Mouse (Mus musculus): ENCODE data around the gene Itgb3bp.
A peak's percentile ranks its signal among the peaks of the same experiment; 100 is the strongest.

Gene Itgb3bp

GRCm38 (mm10) chr4:99929613-99930517 lies at the start of gene Itgb3bp:
Gene Itgb3bp (minus strand): TSS chr4:99929813.
- peak; percentile 68 to 72 for DNase-seq (ENCODE audit: low spot score in 2 of 2)

- no peak for DNase-seq (ENCODE audit: low spot score in 2 of 2)
Observed at GRCm38 (mm10) chr4:99979326-99979725, 49.7 kb upstream of the Itgb3bp start.

DNA sequence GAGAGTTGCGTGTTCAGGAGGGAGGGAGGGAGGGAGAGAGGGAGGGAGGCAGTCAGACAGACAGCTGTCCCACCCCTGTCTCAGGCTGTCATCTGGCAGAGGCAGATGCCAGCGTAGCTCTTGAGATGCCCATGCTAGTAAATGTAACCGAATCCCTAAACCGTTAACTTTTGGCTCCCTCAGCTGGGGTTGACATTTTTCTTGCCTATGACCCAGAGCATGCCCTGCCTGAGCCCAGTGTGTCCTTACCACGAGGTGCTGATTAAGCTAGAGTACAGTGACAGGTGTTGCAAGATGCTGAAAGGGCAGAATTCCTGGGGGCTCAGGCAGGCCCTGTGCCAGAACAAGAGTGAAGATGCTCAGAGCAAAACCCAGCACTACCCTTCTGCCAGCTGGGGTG lies 44.8 kb upstream of the Itgb3bp start:
- no peak for DNase-seq (ENCODE audit: low spot score in 2 of 2)

DNA sequence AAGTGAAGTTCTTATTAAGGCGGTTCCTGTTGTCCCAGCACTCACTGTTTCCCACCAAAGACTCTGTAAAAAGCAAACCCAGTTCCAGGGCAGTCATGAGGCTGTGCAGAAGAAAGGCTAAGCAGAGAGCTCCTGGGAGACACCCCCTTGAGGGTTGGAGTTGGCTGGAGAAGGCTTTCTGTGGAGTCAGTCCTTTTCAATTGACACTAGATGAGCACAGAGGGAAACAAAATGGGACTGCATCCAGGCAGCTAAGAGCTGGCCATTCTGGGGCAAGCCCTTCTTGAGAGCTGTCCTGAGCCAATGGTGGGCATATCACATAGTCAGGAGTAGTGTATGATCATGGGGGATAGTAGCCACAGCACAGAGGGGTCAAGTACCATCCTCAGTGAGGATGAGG lies 44.3 kb upstream of the Itgb3bp start:
- DNase-seq (ENCODE audit: low spot score in 2 of 2) = peak in 1 of 2 experiments; percentile 10

GRCm38 (mm10) chr4:99972886-99973285 lies 43.3 kb upstream of the Itgb3bp start:
- DNase-seq (ENCODE audit: low spot score in 2 of 2) = no peak

DNA sequence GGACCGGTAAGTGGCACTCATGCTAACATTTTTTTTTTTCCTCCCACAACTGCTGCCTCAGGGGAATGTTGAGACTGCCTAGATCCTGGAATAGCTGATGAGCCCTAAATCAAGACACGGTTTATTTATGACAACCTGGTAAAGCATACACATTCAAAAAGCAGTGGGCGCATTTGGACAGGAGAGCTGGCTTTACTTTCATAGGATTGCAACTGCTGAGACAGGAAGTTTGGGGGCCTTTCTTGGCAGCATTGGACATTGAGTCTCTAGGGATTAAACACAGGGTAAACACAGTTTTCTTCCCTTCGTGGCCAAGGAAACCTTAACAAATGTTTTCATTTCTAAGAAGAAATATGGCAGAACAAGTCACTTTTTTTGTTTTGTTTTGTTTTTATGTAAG lies 40.5 kb upstream of the Itgb3bp start:
- peak in 1 of 2 experiments; percentile 8 for DNase-seq (ENCODE audit: low spot score in 2 of 2)

- DNase-seq (ENCODE audit: low spot score in 2 of 2) = peak; percentile 15 to 20
Observed at GRCm38 (mm10) chr4:99969328-99969727, 39.7 kb upstream of the Itgb3bp start.

- no peak for DNase-seq (ENCODE audit: low spot score in 2 of 2)
Observed at GRCm38 (mm10) chr4:99966555-99966954, 36.9 kb upstream of the Itgb3bp start.

DNA sequence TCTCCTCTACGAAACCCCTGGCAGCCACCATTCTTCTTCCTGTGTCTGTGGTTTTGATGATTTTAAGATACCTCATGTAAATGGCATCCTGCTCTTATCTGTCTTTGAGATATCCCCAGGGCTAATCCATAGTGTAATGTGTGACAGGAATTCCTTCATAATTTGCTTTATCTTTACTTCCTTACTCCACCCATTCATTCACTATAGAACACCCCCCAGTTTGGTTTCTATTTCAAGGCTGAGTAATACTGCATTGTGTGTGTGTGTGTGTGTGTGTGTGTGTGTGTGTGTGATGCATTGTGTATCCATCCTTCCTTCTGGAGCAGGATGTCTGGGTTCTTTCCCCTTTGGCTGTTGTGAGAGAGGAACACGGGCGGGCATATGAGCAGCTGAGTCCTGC lies 29.7 kb upstream of the Itgb3bp start:
- no peak for DNase-seq (ENCODE audit: low spot score in 2 of 2)

DNA sequence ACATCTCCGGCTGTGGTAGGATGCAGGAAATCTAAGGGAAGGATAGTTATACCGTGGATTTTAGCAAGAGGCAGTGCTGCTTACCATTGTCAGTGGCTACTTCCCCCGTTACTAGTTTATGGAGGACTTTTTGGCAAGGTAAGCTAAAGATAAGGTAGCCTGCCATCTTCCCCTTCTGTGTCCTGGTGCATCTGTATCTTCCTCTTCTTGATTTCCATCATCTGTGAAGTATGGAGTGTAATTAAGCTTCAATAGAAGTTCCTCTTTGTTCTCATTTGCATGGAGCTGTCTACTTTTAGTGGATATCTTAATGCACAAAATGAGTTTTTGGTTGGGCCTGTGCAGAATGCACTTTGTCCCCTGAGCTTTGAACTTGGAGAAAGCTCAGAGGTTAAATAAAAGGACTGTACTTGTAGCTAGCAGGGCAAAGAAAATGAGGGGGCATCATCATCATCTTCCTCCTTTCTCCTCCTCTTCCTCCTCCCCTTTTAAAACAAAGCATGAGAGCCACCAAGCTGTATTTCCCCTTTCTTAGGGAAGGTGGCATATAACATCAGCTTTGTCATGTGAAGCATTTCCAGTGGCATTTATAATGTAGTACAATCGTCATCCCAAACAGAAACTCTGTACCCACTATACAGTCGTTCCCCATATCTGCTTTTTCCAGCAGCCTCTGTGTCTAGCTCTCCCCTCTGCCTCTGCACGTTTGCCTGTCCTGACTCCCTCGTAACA lies 28.6 kb upstream of the Itgb3bp start:
- DNase-seq (ENCODE audit: low spot score in 2 of 2) = no peak

GRCm38 (mm10) chr4:99957186-99957585 lies 27.6 kb upstream of the Itgb3bp start:
- DNase-seq (ENCODE audit: low spot score in 2 of 2) = no peak

DNA sequence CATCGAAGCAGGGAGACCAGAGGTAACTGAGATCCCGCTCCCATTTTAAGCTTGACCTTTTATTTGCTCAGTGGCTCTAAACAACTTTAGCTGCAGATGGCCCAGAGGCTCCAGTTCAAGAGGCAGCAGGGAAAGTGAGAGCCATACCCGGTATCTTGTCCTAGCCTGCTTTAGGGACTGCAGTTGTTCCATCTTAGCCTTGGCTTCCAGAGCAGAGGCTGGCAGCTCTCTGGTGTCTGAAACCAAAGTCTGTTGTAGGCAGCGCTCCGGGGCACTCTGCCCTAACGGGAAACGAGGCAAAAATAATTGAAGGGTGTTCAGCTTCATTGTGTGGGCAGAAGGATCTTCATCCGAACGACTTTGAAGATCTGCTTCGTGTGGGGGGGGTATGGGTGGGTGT lies 25.8 kb upstream of the Itgb3bp start:
- no peak for DNase-seq (ENCODE audit: low spot score in 2 of 2)

DNA sequence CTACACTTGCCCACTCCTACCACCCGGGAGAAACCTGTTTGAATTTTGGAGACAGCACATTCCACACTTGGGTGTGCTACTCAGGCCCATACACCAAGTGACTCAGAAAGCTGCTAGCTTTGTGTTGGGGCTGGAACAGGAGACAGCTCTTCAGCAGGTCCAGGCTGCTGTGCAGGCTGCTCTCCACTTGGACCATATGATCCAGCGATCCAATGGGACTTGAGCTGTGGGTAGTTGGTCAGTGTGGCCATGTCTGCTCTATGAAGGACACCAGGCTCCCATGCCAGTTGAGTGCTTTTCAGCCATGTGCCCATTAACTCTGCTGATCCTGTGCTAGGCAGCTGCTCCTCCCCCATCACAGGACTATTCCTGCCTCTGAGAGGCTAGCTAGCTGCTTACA lies 24.3 kb upstream of the Itgb3bp start:
- DNase-seq (ENCODE audit: low spot score in 2 of 2) = no peak

DNA sequence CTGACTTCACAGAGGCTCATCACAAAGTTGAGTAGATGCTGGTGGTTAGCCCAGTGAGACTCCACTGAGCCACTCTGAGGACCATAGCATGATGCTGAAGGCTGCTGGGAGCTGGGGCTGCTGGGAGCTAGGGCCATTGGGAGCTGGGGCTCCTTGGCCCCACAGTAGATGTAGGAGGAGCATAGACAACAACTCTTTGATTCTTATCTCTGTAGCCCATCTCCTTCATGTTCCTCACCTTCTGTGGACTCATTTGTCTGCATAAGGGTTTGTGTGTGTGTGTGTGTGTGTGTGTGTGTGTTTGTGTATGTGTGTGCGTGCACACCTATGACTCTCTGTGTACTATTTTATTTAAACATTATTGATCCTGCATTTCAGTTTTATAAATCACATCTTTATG lies 18.3 kb upstream of the Itgb3bp start:
- no peak for DNase-seq (ENCODE audit: low spot score in 2 of 2)

DNA sequence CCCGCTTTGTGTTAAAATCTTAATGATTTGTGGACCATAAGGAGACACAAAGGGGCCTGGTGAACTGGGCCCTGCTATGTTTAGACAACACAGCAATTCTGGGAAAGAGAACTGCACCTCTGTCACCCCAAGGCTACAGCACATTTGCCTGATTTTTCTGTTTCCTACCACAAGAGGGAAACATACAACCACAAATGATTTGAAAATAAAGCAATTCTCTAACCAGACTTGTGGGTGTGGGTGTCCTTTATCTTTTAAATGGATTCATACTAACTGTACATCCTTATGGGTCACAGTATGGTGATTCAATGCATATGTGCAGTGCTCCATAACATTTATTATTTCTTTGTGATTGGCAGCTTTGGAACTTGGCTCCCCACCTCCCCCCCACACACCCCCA lies 17.6 kb upstream of the Itgb3bp start:
- no peak for DNase-seq (ENCODE audit: low spot score in 2 of 2)

DNA sequence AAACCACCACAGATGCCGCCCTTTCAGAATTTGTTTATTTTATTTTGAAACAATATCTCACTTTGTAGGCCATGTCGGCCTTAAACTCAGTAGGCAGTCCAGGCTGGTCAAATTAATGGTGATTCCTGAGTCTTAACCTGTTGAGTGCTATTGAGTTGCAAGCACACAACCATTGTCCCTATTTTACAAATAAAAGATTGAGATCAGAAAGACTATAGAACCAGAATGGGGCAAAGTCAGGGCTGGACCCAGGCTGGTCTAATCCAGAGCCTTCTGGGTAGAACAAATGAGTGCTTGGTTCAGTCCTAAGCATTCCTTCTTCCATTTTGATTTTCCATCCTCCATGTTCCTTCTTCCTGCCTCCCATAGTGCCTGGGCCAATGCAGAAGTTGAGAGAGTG lies 16.9 kb upstream of the Itgb3bp start:
- no peak for DNase-seq (ENCODE audit: low spot score in 2 of 2)

- DNase-seq (ENCODE audit: low spot score in 2 of 2) = no peak
Observed at GRCm38 (mm10) chr4:99945011-99945410, 15.4 kb upstream of the Itgb3bp start.

- no peak for DNase-seq (ENCODE audit: low spot score in 2 of 2)
Observed at GRCm38 (mm10) chr4:99944606-99945005, 15.0 kb upstream of the Itgb3bp start.

DNA sequence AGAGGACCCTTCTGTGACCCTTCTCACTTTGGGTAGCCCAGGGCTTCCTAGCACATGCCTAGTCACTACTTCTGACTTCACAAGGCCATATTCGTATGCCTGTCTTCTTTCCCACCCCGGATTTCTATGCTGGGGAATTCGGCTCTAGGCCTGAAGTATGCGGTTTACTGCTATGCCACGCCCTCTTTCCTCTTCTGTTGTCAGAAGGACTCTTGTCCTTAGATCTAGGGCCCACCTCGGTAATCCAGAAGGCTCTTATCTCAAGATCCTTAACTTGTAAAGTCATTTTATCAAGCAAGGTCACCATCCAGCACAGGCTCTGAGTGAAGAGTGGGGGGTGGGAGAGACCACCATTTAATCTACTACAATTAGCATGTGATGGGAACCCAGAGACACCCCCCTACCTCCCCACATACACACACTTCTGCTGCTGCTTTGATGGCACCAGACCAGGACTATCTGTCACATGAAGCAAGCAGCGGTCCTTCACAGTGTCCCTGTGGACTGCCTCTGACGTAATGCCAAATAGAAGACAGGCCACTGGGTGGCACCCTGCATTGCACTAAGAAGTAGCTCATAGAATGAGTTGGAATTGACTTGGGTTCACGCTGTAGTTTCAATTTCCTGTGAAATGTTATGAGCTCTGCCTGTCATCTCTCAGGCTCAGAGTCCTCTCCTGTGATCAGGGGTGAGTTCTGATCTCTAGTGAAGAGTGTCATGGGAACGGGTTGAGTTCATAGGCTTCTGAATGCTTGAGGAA lies 12.2 kb upstream of the Itgb3bp start:
- DNase-seq (ENCODE audit: low spot score in 2 of 2) = no peak

- DNase-seq (ENCODE audit: low spot score in 2 of 2) = no peak
Observed at GRCm38 (mm10) chr4:99939711-99940505, 10.3 kb upstream of the Itgb3bp start.

DNA sequence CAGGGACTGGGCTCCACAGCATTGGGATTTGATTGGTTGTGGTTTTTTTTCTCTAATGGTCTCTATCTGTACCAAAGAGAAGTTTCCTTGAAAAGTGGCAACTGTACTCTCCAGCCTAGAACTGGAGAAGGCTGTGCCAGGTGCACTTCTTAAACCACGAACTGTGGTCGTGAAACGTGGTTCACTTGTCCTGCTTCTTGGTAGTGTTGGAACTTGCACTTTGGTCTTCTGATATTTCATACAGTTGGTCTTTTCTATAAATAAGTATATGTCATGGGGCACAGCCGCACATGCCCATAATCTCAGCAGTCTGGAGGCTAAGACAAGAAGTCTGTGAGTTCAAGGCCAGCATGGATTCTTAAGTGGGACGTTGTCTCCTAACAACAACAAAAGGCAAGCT lies 6.7 kb upstream of the Itgb3bp start:
- no peak for DNase-seq (ENCODE audit: low spot score in 2 of 2)
